Mouse (Mus musculus) forebrain, embryonic 16.5 days (tissue): Measurements from ENCODE around the gene Nyap2. TPM values are rescaled to one million over a fixed set of nuclear protein-coding genes. Genes with fewer than 3 reads are reported as not detected.

Experiments used
- ATAC-seq: fragments of 200-750 bp; cut with Nextera tagmentation; 2 replicates; pipeline ENCODE4 v1.8.0; 2017; ENCODE audit warnings: mild to moderate bottlenecking, moderate library complexity
- H3K27ac ChIP-seq: fragments of 300-500 bp; sonication (generic); 2 replicates; pipeline ENCODE4 v1.5.1; 2014; ENCODE audit warnings: low read length, control low read depth
- H3K27me3 ChIP-seq: fragments of 300-500 bp; sonication (generic); replicated peaks from 2 replicates; pipeline ENCODE4 v1.6.1; 2014; ENCODE audit warnings: low read length; ENCODE audit not compliant: control insufficient read depth, insufficient read depth
- H3K36me3 ChIP-seq: fragments of 300-500 bp; sonication (generic); 2 replicates; pipeline ENCODE4 v1.6.1; 2014; ENCODE audit not compliant: control insufficient read depth, insufficient read depth
- H3K4me1 ChIP-seq: fragments of 300-500 bp; sonication (generic); replicated peaks from 2 replicates; pipeline ENCODE4 v1.6.1; 2014; ENCODE audit warnings: low read length; ENCODE audit not compliant: control insufficient read depth, insufficient read depth
- H3K4me2 ChIP-seq: fragments of 300-500 bp; sonication (generic); 2 replicates; pipeline ENCODE4 v1.6.1; 2014; ENCODE audit warnings: mild to moderate bottlenecking, low read length, control low read depth
- H3K4me3 ChIP-seq: fragments of 300-500 bp; sonication (generic); replicated peaks from 2 replicates; pipeline ENCODE4 v1.5.1; 2014; ENCODE audit warnings: mild to moderate bottlenecking, low read length, control low read depth
- H3K9ac ChIP-seq: fragments of 300-500 bp; sonication (generic); replicated peaks from 2 replicates; pipeline ENCODE4 v1.6.1; 2014; ENCODE audit warnings: low read depth, low read length, control low read depth
- H3K9me3 ChIP-seq: fragments of 300-500 bp; sonication (generic); 2 replicates; pipeline ENCODE4 v1.6.1; 2016; ENCODE audit warnings: low read length; ENCODE audit not compliant: control insufficient read depth
- WGBS: fragments of 180-500 bp; shearing (Covaris S2); extraction: QIAGEN DNeasy Blood & Tissue Kit; methylation state at CpG from one replicate; pipeline ENCODE4 v1.1.7; 2014; 5-methylcytosine and 5-hydroxymethylcytosine counted together
- polyA plus RNA-seq: library from polyadenylated mRNA; unstranded; fragments of >200 nt; fragmentation: Nextera tagmentation; extraction: Ambion mirVana; gene quantifications from 2 replicates; pipeline ENCODE4 v1.2.1, GENCODE M21; 2015

Gene Nyap2
- polyA plus RNA-seq, 1 experiment from 2014 or later: 12.0 TPM

GRCm38 (mm10) chr1:81145576-81145975 lies 68.8 kb downstream of the Nyap2 start:
- H3K36me3 ChIP-seq: no peaks in the 10 kb centered on the region
- no peaks in the 10 kb centered on the region for H3K27me3 ChIP-seq
- no peaks in the 10 kb centered on the region for H3K9me3 ChIP-seq

GRCm38 (mm10) chr1:81169245-81169644 lies 92.5 kb downstream of the Nyap2 start:
- WGBS: 21% methylated on average over 3 of the region's 3 CpGs
- H3K4me3 ChIP-seq: no peak overlapping the region
- H3K9me3 ChIP-seq: no peaks in the 10 kb centered on the region
- no peak for ATAC-seq
- H3K36me3 ChIP-seq: no peaks in the 10 kb centered on the region
- no peaks in the 10 kb centered on the region for H3K27me3 ChIP-seq
- H3K4me2 ChIP-seq: no peak overlapping the region
- H3K4me1 ChIP-seq: no peaks in the 10 kb centered on the region
- H3K27ac ChIP-seq: no peak overlapping the region
- no peak overlapping the region for H3K9ac ChIP-seq

More at GRCm38 (mm10) chr1:81145576-81145975, 68.8 kb downstream of the Nyap2 start:
- Histone ChIP-seq H3K9ac (no peak overlapping the region), H3K4me1 (no peaks in the 10 kb centered on the region), H3K4me3 (no peak overlapping the region), H3K4me2 (no peak overlapping the region), H3K27ac (no peak overlapping the region)
- ATAC-seq: no peak

- ATAC-seq: no peak
- no peaks in the 10 kb centered on the region for H3K4me1 ChIP-seq
- H3K4me2 ChIP-seq: no peak overlapping the region
- no peaks in the 10 kb centered on the region for H3K27me3 ChIP-seq
- H3K27ac ChIP-seq: no peak overlapping the region
- no peak overlapping the region for H3K4me3 ChIP-seq
- no peak overlapping the region for H3K9ac ChIP-seq
- H3K9me3 ChIP-seq: no peaks in the 10 kb centered on the region
- no peaks in the 10 kb centered on the region for H3K36me3 ChIP-seq
Observed at GRCm38 (mm10) chr1:81172703-81173102, 96.0 kb downstream of the Nyap2 start.

GRCm38 (mm10) chr1:81173303-81173702 lies 96.6 kb downstream of the Nyap2 start:
- no peak overlapping the region for H3K9ac ChIP-seq
- H3K27ac ChIP-seq: no peak overlapping the region
- ATAC-seq: no peak
- no peaks in the 10 kb centered on the region for H3K27me3 ChIP-seq
- no peaks in the 10 kb centered on the region for H3K9me3 ChIP-seq
- WGBS: 76% methylated on average over 1 of the region's 1 CpGs
- no peaks in the 10 kb centered on the region for H3K4me1 ChIP-seq
- H3K36me3 ChIP-seq: no peaks in the 10 kb centered on the region
- no peak overlapping the region for H3K4me2 ChIP-seq
- no peak overlapping the region for H3K4me3 ChIP-seq

- Histone ChIP-seq H3K9ac (no peak overlapping the region), H3K27me3 (no peaks in the 10 kb centered on the region), H3K27ac (no peak overlapping the region), H3K9me3 (no peaks in the 10 kb centered on the region), H3K4me1 (no peaks in the 10 kb centered on the region), H3K4me3 (no peak overlapping the region), H3K4me2 (no peak overlapping the region), H3K36me3 (no peaks in the 10 kb centered on the region)
- ATAC-seq: no peak
- 88% methylated on average over 4 of the region's 4 CpGs for WGBS
Observed at GRCm38 (mm10) chr1:81179725-81180124, 103.0 kb downstream of the Nyap2 start.

- H3K9me3 ChIP-seq: no peaks in the 10 kb centered on the region
- H3K36me3 ChIP-seq: no peaks in the 10 kb centered on the region
- WGBS: 83% methylated on average over 3 of the region's 3 CpGs
- H3K4me1 ChIP-seq: no peaks in the 10 kb centered on the region
- no peaks in the 10 kb centered on the region for H3K27me3 ChIP-seq
- no peak overlapping the region for H3K4me3 ChIP-seq
- no peak overlapping the region for H3K9ac ChIP-seq
- ATAC-seq: no peak
- H3K4me2 ChIP-seq: no peak overlapping the region
- H3K27ac ChIP-seq: no peak overlapping the region
Observed at GRCm38 (mm10) chr1:81180686-81181085, 103.9 kb downstream of the Nyap2 start.

GRCm38 (mm10) chr1:81209536-81209935 lies 132.8 kb downstream of the Nyap2 start:
- Histone ChIP-seq H3K9ac (no peak overlapping the region), H3K4me1 (no peaks in the 10 kb centered on the region), H3K4me3 (no peak overlapping the region), H3K27me3 (no peaks in the 10 kb centered on the region), H3K36me3 (no peaks in the 10 kb centered on the region), H3K9me3 (no peaks in the 10 kb centered on the region), H3K4me2 (no peak overlapping the region), H3K27ac (no peak overlapping the region)
- 86% methylated on average over 2 of the region's 2 CpGs for whole genome bisulfite sequencing
- ATAC-seq: no peak

- no peak overlapping the region for H3K27ac ChIP-seq
- H3K4me1 ChIP-seq: no peaks in the 10 kb centered on the region
- H3K4me3 ChIP-seq: no peak overlapping the region
- WGBS: 71% methylated on average over 4 of the region's 4 CpGs
- no peak overlapping the region for H3K9ac ChIP-seq
- no peak overlapping the region for H3K4me2 ChIP-seq
- no peaks in the 10 kb centered on the region for H3K36me3 ChIP-seq
- no peak for ATAC-seq
- H3K27me3 ChIP-seq: no peaks in the 10 kb centered on the region
- H3K9me3 ChIP-seq: no peaks in the 10 kb centered on the region
Observed at GRCm38 (mm10) chr1:81211491-81211890, 134.7 kb downstream of the Nyap2 start.

GRCm38 (mm10) chr1:81219790-81220189 lies 143.0 kb downstream of the Nyap2 start:
- no peaks in the 10 kb centered on the region for H3K36me3 ChIP-seq
- WGBS: 40% methylated on average over 1 of the region's 1 CpGs
- H3K9me3 ChIP-seq: no peaks in the 10 kb centered on the region
- no peak overlapping the region for H3K9ac ChIP-seq
- no peak overlapping the region for H3K27ac ChIP-seq
- ATAC-seq: no peak
- no peaks in the 10 kb centered on the region for H3K4me1 ChIP-seq
- H3K27me3 ChIP-seq: no peaks in the 10 kb centered on the region
- no peak overlapping the region for H3K4me3 ChIP-seq
- no peak overlapping the region for H3K4me2 ChIP-seq

- 11% methylated on average over 2 of the region's 2 CpGs for WGBS
- no peak overlapping the region for H3K4me2 ChIP-seq
- no peaks in the 10 kb centered on the region for H3K9me3 ChIP-seq
- peak; percentile 59 for ATAC-seq
- H3K36me3 ChIP-seq: no peaks in the 10 kb centered on the region
- H3K4me3 ChIP-seq: no peak overlapping the region
- no peak overlapping the region for H3K9ac ChIP-seq
- H3K4me1 ChIP-seq: no peaks in the 10 kb centered on the region
- H3K27me3 ChIP-seq: no peaks in the 10 kb centered on the region
- no peak overlapping the region for H3K27ac ChIP-seq
Observed at GRCm38 (mm10) chr1:81231759-81232406, 155.1 kb downstream of the Nyap2 start.
